In the genomic region with DNA sequence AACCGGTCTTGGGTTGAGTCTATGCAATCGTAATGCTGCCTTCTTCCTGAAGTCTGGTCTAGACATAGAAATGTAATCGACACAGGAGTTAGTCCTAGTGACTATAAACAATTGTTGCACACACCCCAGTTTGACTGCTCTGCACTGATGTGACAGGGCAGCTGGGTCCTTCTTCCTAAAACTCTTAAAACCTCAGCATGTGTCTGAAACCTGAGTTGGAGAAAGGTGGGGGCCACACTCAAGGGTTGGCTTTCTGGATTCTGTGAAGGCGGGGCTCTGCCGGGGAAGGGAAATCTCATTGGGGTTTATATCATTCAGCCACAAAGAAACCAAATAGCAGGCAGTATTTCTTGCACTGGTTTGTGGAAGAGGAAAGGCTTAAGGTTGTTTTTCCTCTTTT, we compare ENCODE assay signal across 19 mouse cellular contexts. TPM values are rescaled to one million over a fixed set of nuclear protein-coding genes. Genes with fewer than 3 reads are reported as not detected.
"Had no signal": no experiment of that assay in that cellular context is flagged by ENCODE, and none has a peak within 500 bp of the region (broad histone marks: within the 10 kb centered on the region; RNA-seq: fewer than 3 reads in every experiment).

No protein-coding gene starts in this region.

- H3K27me3 ChIP-seq: liver, embryonic 13.5 days; lung, embryonic 15.5 days; neural tube, embryonic 12.5 days had no signal

- H3K4me3 ChIP-seq: liver, embryonic 13.5 days; lung, embryonic 15.5 days; midbrain, embryonic 10.5 days; neural tube, embryonic 12.5 days had no signal

- H3K4me1 ChIP-seq: liver, embryonic 13.5 days; lung, embryonic 15.5 days; midbrain, embryonic 10.5 days; neural tube, embryonic 12.5 days had no signal

- H3K36me3 ChIP-seq: liver, embryonic 13.5 days; lung, embryonic 15.5 days; midbrain, embryonic 10.5 days; neural tube, embryonic 12.5 days had no signal

- H3K27ac ChIP-seq: liver, embryonic 13.5 days; lung, embryonic 15.5 days; midbrain, embryonic 10.5 days; neural tube, embryonic 12.5 days; stomach, postnatal 0 days had no signal

- H3K9ac ChIP-seq: liver, embryonic 13.5 days; liver, postnatal 0 days; lung, embryonic 15.5 days; neural tube, embryonic 12.5 days had no signal

- H3K4me2 ChIP-seq: liver, embryonic 13.5 days; lung, embryonic 15.5 days; neural tube, embryonic 12.5 days had no signal

- H3K9me3 ChIP-seq: liver, embryonic 13.5 days; lung, embryonic 15.5 days; midbrain, embryonic 10.5 days; neural tube, embryonic 12.5 days had no signal

- ATAC-seq: intestine, embryonic 16.5 days; liver, postnatal 0 days had no signal

- DNase-seq: kidney, adult 8-10 months; kidney, postnatal 14 days; layer of hippocampus, postnatal 36 days; liver; liver, embryonic 13.5 days; liver, postnatal 0 days; lung, postnatal 36 days; midbrain, embryonic 14.5 days; thymus, postnatal 14 days had no signal

RNA-seq across cellular contexts. Expression of gene C9, which starts 41.0 kb away (rescaled TPM):
- total RNA-seq: layer of hippocampus, postnatal 36 days; left cerebral cortex, adult 8-10 months; left cerebral cortex, postnatal 25 days; megakaryocyte, adult 5-6 weeks; neutrophil, adult 5-6 weeks had no signal
- polyA plus RNA-seq: large intestine, adult 2 months; lung, embryonic 15.5 days; midbrain, embryonic 10.5 days; midbrain, embryonic 14.5 days; neural tube, embryonic 12.5 days; stomach, postnatal 0 days had no signal
